Mouse (Mus musculus) cerebellum, postnatal 10 days (tissue): ENCODE data around the gene Elk3.

Experiments used
- DNase-seq, 2 experiments: peaks; one replicate each; pipeline ENCODE4 v3.0.0; 2021; ENCODE audit warnings: mixed read lengths in 2 of 2

The Elk3 gene

GRCm38 (mm10) chr10:93231893-93232292 is 79.0 kb downstream of the Elk3 start:
- DNase-seq = no peak

- DNase-seq = no peak
Observed at GRCm38 (mm10) chr10:93231490-93231889, 79.4 kb downstream of the Elk3 start.

GRCm38 (mm10) chr10:93228401-93229007 is 82.4 kb downstream of the Elk3 start:
- DNase-seq = no peak

- DNase-seq = no peak
Observed at GRCm38 (mm10) chr10:93227921-93228320, 83.0 kb downstream of the Elk3 start.

- no peak for DNase-seq
Observed at GRCm38 (mm10) chr10:93225751-93226150, 85.2 kb downstream of the Elk3 start.

- DNase-seq = peak in 1 of 2 experiments; percentile 22
Observed at GRCm38 (mm10) chr10:93215051-93215763, 95.7 kb downstream of the Elk3 start.

- no peak for DNase-seq
Observed at GRCm38 (mm10) chr10:93214251-93214650, 96.7 kb downstream of the Elk3 start.

- no peak for DNase-seq
Observed at GRCm38 (mm10) chr10:93213339-93213738, 97.6 kb downstream of the Elk3 start.

- DNase-seq = no peak
Observed at GRCm38 (mm10) chr10:93212699-93213098, 98.2 kb downstream of the Elk3 start.

GRCm38 (mm10) chr10:93207176-93207575 is 103.8 kb downstream of the Elk3 start:
- no peak for DNase-seq

GRCm38 (mm10) chr10:93205287-93205956 is 105.5 kb downstream of the Elk3 start:
- DNase-seq = no peak

- peak; percentile 61 to 70 for DNase-seq
Observed at GRCm38 (mm10) chr10:93201846-93202458, 109.0 kb downstream of the Elk3 start.

- DNase-seq = no peak
Observed at GRCm38 (mm10) chr10:93198958-93199357, 112.0 kb downstream of the Elk3 start.
